Mouse (Mus musculus): ENCODE results near the gene Gm3542. TPM values are rescaled to one million over a fixed set of nuclear protein-coding genes. Genes with fewer than 3 reads are reported as not detected.

Gm3542 gene
- not detected for total RNA-seq (2023)

GRCm38 (mm10) chr14:5334828-5335227, at the start of gene Gm3542:
Gene Gm3542 (minus strand): TSS chr14:5334928.

Other genes starting within 250 kb of the Gm3542 start
- not detected for gene Gm8279, start 203.4 kb downstream of the Gm3542 start, total RNA-seq (2023)
- gene Gm3317, start 170.4 kb downstream of the Gm3542 start, total RNA-seq (2023): not detected
- not detected for gene Gm8271, start 149.1 kb downstream of the Gm3542 start, total RNA-seq (2023)
- not detected for gene Gm3526, start 74.3 kb downstream of the Gm3542 start, total RNA-seq (2023)
- not detected for gene Gm3500, start 54.1 kb upstream of the Gm3542 start, total RNA-seq (2023)
- not detected for gene Gm3194, start 120.5 kb upstream of the Gm3542 start, total RNA-seq (2023)
- not detected for gene Gm8246, start 142.9 kb upstream of the Gm3542 start, total RNA-seq (2023)
- gene Gm3187, start 149.3 kb upstream of the Gm3542 start, total RNA-seq (2023): not detected
- not detected for gene Gm3488, start 166.7 kb upstream of the Gm3542 start, total RNA-seq (2023)
- gene Gm3532, start 203.6 kb upstream of the Gm3542 start, total RNA-seq (2023): not detected

Data from monocyte, adult 59 days (primary cell).